Mouse (Mus musculus) adrenal gland, adult 18-20 months (tissue): ENCODE results near the gene Rbpj. TPM values are rescaled to one million over a fixed set of nuclear protein-coding genes. Genes with fewer than 3 reads are reported as not detected.

Source experiments
- DNase-seq, 2 experiments: peaks; one replicate each; pipeline ENCODE4 v3.0.0; 2021 to 2022; ENCODE audit warnings: low spot score in 2 of 2
- long read RNA-seq, 2 experiments: library from polyadenylated mRNA; stranded (forward); transcript quantifications; one replicate each; pipeline ENCODE4 v2.0.0; 2021
- total RNA-seq, 2 experiments: library from RNA; stranded (reverse); gene quantifications; 1 replicate in 1 of 2; 2 replicates in 1 of 2; pipeline ENCODE4 v1.2.3; 2021

The Rbpj gene
- total RNA-seq = 10 to 100 TPM; 28.2 to 31.3 TPM
- long read RNA-seq, experiment 1, full-length matches to known transcripts = 7 of 12 reads
- long read RNA-seq, experiment 1, partial matches to known transcripts = 4 of 12 reads
- long read RNA-seq, experiment 1, other reads (novel, unspliced or antisense) = 1 of 12 reads
- long read RNA-seq, experiment 2, full-length matches to known transcripts = 2 of 10 reads
- long read RNA-seq, experiment 2, partial matches to known transcripts = 2 of 10 reads
- long read RNA-seq, experiment 2, other reads (novel, unspliced or antisense) = 6 of 10 reads

DNA sequence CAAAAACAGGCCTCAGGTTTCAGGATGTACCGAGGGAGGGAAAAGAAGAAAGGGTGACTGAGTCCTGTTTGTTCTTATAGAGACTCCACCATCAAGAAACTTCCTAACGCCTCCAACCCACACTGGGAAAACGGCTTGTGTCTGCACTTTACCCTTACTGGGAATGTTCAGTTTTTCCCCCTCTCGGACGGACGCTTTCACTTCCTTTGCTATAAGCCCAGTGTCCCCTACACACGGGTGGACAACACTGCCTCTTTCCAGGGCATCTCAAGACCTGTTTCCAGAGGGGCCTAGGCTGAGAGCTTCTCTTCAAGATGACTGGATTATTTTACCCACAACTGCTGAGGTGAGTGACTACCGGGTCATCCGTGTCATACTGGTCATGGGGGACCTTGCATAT is at the start of gene Rbpj:
Gene Rbpj (plus strand): TSS at position 270 of the 400 bp plus-strand sequence.
- no peak for DNase-seq

DNA sequence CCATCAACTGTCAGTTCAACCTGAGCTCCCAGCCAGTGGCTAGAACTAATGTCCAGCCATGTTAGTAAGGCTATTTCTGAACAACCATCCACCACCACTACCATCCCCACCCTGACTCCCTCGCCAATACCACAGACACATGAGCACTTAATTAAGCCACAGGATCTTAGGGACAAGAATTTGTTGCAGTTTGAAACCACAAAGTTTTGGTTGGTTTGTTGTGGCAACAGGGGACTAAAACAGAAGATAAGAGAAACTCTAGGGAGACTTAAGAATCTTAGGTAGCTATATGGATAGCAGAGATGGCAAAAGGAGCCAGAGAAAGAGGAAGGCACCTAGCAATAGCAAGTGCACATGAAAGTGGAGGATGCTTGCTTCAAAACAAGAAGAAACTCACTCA is 45.2 kb upstream of the Rbpj start:
- DNase-seq = no peak

DNA sequence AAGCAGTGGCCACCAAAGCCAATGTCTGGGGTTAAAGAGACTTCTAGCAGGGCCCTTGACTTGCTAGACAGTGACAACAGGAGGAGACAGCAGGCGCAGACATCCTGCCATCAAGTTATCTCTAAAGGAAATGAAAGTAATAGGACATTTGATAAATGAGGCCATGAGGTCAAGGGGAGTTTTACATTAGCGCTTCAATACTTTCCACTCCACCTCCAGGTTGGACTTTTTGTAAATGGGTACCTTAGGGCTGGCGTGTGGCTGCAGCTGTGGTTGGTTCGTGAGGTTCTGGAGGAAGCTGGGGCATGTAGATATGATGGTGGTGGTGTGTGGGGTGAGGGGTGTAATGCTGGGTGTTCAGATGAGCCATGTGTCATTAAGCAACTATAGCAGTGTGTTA is 44.7 kb upstream of the Rbpj start:
- no peak for DNase-seq

DNA sequence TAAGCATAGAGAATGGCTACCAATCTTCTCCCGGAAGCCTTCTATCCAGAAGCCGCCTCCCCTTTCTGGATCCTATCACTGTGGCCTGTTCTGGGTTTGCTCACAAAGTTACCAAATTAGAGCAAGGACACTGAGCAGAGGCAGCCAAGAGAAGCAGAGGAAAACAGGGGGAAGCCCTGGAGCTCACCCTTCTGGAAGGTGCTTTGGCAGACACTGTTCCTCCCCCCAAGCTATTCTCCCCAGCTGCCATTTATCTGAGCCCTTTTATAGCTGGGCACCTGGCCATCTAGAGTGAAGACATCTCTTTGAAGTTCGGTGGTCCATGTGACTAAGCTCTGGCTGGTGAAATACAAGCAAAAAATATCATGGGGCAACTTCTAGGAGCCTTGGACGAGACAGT is 38.5 kb upstream of the Rbpj start:
- DNase-seq = peak in 1 of 2 experiments; percentile 20

DNA sequence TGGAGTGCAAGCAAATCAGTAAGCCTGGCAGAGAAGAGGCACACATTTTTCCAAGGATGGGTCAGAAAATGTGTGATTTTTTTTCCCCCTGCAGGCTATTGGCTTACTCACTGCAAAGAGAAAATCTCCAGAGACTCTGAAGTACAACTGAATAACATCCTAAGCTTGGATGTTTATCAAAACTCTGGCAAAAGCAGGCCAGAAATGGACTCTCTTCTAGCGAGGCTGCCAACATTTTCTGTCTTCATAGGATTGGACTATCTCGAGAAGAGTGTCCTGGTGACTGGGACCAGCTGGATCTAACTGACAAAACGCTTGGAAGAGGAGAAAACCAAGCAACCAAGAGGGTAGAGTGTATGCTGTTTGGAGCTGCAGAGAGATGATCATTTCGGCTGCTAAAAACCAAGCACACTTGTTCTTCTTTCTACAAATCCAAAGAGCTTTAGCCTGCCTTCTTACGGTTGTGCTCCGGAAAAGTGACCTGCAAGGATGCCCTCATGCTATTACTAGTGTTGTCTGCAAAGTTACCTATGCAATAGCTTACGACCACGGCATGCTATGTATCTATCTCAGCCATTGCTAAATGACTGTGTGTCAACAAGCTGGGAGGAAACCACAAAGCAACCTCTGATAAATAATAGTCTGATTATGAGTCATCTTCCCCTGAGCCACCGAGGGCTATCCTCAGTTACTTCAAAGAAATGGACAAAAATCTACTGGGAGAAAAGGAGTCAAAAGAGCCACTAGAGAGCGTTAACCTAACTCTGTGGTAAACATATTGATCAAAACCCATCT is 36.1 kb upstream of the Rbpj start:
- DNase-seq = no peak

DNA sequence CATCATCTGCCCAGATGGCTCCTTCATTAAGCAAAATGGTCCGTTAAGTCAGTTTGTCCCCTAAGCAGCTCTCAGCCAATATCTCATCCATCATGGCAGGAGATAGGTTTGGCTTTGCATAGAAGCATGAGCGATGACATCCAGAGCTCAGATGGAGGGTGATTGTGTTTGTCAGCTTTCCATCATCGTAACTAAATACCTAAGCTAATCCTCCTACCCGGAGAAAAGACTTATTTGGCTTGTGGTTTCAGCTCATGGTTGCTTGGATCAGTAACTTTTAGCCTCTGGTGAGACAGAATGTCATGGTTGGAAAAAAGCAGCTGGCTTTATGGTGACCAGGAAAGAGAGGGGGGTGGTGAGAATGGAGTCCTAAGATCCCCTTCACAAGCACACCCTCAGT is 33.5 kb upstream of the Rbpj start:
- no peak for DNase-seq

DNA sequence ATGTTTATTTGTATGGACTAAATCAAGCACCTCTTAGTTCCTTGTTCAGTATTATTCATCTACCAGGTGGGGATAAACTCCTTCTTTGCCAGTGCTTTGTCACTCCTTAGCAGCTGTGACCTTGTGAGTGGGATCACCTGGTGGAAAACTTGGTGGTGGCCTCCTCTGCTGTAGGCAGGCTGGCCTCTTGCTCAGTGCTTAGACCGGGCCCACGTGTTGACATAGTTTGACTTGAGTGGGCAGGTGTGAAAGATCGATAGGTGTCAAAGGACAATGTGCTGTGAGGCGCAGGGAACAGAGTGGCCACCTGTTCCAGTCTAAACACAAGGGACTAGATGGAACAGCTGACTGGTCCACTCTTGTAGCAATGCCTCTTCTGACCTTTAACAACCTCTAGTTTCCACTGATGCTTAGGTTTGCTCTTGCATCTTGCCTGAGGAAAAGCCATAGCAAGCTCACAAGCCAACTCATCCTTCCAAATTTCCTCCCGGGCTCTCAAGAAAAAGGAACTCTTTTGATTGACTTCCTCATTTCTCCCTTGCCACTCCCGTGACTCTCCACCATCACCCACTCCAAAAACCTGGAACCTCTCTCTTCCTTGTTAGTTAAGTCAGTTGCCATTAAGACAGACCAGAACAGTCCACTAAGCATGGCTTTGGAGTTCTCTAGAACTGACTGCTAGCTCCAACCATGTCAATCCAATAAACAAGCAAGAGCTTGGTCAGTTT is 28.9 kb upstream of the Rbpj start:
- DNase-seq = no peak

DNA sequence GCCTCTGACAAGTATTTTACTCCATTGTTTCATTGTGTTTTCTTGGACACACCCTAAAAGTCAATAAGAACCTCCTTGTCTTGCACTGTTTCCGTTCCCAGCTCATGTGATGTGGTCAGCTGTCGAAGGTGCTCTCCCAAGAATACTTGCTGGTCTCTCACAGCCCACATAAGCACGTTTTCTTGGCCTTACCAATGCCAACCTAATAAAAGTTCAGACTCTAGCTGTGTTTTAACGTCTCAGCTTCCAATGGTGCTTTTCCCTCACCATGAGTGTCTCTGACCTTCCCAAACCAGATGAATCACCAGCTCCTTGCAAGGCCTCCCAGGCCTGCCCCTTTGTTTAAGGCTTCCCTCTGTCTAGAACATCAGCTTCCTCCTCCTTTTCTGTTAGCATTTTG is 28.2 kb upstream of the Rbpj start:
- no peak for DNase-seq

DNA sequence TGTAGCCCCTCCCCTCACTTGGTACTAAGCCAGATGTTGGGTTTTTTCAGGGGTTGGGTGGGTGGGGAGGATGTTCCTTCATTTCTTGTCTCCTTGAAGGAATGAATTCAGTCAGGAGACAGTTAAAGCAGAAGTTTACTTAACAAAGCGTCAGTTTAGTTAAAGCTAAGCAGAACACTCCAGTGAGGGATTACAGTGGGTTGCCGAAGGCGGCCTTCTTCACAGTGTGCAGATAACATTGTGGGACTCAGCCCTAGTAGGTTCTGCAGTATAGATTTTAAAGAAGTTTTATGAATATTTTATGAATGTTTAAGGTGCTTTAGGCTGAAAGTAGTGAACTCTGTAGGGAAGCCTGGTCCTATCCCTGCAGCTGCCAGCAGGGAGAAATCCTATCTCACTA is 27.7 kb upstream of the Rbpj start:
- DNase-seq = no peak

DNA sequence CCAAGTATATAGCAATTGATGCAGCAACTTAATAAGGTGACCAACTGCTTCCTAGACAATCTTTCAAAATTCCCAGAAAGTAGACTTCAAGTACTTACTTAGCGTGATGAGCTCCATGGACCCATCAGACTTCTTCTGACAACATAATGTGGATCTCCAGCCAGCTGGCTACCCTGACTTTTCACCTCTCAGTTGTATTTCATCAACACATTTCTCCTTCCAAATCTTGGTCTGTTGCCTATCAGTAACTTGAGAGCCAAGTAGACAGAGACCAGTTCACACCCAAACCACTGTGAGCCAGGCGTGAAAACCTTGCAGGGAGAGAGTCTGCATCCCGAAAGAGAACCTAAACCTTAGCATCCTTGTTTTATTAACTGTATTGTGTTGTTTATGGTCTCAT is 26.3 kb upstream of the Rbpj start:
- no peak for DNase-seq

DNA sequence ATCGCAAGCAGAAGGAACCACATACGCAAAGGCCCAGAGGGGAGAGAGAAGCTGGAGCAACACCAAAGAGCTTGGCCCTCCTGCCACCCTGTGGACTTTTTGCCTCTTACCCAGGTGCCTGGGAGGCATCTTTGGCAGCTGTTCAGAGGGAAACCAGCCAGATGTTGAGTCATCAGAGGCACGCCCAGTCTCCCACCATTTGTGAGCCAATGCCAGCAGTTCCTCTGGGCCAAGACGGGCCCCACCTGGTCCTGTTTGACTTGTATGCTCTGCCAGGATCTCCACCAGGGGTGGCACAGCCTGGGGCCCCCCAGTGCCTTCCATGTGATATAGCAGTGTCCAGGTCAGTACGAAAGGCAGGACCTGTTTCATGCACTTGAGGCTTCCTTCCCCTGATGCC is 21.9 kb upstream of the Rbpj start:
- peak; percentile 55 to 56 for DNase-seq

DNA sequence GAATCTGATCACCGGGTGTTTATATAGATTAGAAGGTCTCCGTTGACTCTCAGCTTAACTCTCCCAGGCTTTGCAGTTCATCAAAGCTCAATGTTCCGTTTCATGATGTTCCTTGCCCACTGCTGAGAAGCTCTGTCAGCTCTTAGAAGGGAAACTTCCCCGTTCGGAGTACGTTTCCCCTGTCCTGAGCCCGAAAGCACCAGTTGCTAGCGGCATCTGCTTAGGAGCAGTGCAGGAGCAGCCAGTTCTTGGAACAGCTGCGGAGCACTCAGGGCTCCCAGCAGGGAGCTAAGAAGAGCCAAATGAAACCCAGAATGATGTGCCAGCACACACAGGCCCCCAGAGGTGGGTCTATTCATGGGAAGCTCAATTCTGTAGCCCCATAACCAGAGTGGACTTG is 15.0 kb upstream of the Rbpj start:
- no peak for DNase-seq

DNA sequence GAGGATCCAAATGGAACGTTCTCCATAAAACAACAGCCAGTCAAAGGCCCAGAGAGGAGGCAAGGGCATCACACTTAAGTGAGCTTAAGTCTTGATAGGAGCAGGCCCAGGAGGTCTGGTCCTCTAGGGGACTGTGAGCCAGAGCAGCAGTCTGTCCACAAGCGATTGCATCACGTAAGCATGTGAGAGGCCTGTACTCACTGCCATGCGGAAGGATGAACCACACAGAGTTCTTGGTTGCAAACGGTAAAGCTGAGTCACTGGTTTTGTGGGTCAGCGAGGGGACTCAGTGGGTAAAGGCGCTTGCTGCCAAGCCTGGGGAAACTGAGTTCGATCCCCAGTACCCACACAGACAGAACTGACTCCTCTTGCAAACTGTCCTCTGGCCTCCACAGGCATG is 14.1 kb upstream of the Rbpj start:
- no peak for DNase-seq

DNA sequence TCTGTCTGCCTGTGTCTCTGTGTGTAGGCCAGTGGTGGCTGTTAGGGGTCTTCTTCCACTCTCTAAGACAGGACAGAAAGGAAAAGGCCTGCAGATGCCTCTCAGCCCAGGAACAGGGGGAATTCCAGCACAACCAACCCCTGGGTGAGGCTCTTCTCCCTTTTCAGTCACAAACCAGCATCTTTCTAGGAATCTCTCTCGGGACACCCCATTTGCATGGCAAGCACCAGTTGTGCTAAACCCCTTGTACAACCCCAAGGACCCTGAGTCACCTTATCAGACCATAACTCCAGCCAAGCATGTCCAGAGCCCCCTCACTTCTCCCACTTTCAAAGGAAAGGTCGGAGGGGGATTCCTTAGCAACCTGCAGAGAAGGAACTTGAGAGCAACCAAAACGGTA is 13.0 kb upstream of the Rbpj start:
- no peak for DNase-seq

DNA sequence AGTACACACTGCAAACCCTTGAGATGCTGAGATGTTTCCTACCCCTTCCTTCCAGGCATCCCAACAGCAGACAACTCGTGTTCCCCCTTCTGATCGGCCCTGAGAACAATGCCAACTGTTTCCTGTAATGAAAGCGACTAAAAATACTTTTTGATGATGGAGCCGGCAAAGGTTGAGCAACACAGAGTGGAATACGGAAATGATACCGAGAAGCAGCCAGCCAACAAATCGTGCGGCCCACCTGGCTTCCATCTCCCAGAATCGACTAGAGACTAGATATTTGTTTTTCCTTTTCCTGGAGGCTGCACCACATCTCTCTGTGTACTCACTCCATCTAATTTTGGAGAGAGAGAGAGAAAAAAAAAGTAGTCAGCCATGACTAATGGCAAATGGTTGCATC is 11.2 kb upstream of the Rbpj start:
- DNase-seq = no peak

DNA sequence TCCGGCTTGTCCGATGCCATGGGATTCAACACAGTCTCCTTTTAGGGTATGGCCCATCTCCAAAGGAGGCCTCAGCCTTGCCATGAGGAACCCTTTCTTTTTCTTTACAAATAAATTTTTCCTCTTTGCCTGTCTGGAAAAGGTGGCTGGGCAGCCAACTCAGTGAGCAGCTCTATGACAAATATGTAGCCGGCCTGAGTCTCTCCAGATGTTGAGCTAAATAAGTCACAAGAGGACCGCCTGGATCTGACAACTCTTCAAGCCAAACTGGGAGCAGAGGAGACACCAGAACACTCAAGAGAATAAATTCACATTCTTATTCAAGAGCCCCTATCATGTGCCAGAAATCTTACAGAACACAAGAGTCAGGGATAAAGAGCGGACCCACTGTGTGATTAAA is 10.5 kb upstream of the Rbpj start:
- DNase-seq = no peak

DNA sequence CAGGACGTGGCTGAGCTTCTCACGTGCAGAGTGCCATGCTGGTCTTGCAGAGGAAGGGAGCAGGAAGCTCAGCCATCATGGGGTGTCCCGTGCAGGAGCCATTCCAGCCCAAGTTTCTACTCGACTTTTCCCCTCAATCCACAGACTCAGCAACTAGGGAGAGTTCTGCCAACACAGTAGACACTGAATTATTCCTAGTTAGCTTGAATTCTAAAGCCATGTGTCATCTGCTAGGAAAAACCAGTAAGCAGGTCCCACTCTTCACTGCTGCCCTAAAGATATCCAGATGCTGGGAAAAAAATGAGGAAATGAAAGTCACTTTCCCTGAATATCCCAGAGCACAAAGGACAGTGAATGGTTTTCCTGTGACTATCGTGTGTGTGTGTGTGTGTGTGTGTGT is 5.8 kb upstream of the Rbpj start:
- DNase-seq = no peak

DNA sequence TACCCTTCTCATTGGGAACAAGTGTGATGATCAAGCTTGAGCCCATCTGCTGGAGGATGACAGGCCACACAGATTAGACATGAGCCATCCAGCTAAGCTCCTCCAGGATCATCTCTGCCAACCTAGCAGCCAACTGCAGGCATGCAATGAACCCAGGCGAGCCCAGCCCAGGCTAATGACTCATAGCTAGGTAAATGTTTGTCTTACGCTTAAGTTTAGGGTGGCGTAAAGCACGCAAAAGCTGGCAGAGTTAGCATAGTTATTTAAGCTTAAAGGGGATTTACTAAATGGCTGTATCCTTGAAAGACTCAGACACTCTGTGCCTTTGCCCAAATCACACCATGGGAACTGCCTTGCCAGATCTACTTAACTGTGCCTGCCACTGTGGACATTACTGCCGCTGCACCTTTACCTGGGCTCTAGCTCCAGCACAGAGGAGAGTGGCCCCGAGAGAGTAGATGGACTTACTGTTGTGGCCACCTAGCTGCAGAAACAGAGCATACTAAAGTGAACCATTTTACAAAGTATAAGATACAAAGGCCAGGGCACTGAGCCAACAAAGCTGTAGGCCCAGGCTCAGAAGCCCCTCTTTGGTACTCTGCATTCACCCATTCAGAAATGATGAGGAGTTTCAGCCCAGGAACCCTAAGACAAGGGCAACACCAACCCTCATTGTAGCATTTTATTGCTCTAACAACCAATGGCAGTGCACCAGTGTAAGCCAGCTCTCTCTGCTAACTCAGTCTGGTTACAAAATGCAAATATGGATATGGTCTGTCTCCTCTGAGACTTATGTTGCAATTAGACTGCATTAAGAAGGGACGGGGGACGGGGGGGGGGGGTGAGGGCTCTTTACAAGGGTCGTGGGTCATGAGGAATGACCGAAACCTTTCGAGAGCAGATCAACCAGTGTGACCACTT is 2.6 kb upstream of the Rbpj start:
- DNase-seq = no peak

DNA sequence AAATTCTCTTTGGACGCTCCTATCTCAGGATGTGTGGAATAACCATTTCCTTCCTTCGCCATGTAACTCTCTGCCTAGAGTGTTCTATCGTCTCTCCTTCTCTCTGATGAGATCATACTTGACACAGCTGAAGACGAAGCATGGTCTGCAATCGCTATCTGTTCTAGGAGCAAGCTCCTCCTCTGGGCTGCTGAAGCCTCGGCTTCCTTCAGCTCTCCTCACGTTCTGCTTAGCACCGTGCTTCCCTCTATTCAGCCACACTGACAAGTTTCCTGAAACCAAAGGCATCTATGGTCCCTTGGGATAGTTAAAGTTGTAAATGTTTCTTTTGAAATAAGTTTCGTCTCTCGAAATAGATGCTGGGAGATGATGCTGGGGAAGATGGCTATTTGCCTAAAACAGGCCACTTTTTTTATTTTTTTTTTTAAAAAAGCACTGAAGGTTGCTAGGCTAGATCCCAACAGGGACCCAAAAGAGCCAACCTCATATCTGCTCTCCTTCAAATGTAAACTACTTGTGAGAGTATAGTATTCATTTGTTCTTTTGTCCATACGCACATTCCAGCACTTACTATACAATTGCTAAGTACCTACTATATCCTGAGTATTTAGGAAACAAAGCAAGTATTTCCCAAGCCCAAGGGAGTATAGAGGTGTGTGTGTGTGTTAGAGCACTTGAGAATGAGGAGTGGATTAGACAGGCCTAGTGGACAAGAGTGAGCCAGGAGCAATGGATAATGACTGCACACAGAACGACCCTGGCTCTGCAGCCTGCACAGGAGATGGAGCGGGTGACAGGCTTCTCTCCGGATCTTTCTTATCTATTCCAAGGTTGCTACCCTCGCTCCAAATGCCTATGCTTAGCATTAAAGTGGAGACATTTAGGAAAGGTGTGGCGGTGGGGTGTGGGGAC is 726 bp downstream of the Rbpj start:
- DNase-seq = no peak

DNA sequence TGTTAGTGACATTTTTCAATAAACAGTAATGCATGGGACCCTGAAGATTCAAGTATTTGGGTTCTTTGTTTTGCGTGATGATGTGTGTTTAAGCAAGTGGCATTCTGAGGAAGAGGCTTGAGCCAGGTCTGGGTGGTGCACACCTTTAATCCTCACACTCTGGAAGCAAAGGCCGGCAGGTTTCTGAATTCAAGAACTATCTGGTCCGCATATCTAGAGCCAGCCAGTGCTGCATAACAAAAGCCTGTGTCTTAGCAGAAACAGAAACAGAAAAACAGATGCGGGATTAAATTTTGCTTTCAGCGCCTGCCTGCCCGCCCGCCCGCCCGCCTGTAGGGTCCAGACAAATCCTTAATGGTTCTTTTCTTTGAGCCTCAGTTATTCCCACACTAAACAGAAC is 1.6 kb downstream of the Rbpj start:
- no peak for DNase-seq
